Mouse (Mus musculus): ENCODE results near the gene Ube2ql1. TPM values are rescaled to one million over a fixed set of nuclear protein-coding genes. Genes with fewer than 3 reads are reported as not detected.
A peak's percentile ranks its signal among the peaks of the same experiment; 100 is the strongest.

Gene Ube2ql1
- polyA plus RNA-seq, 1 experiment from 2014 or later: 3.6 TPM

GRCm38 (mm10) chr13:69696333-69696991, 43.2 kb downstream of the Ube2ql1 start:
- H3K27ac ChIP-seq (ENCODE audit: low read depth, low read length): no peak overlapping the region
- no peaks in the 10 kb centered on the region for H3K4me1 ChIP-seq (replicated peaks; ENCODE audit: control insufficient read depth, insufficient read depth, low read length)
- no peak overlapping the region for H3K9ac ChIP-seq (ENCODE audit: low read length)
- 45% methylated on average over 13 of the region's 13 CpGs for WGBS
- no peaks in the 10 kb centered on the region for H3K9me3 ChIP-seq (ENCODE audit: control insufficient read depth, low read length)
- peak; percentile 76; the same call in 1 of the 2 replicates for ATAC-seq (replicated peaks; ENCODE audit: low FRiP score)
- H3K36me3 ChIP-seq (ENCODE audit: control insufficient read depth, insufficient read depth, low read length): no peaks in the 10 kb centered on the region
- H3K27me3 ChIP-seq (ENCODE audit: control insufficient read depth, insufficient read depth, low read length): no peaks in the 10 kb centered on the region
- peak; percentile 90 for DNase-seq (ENCODE audit: low spot score)
- no peak overlapping the region for H3K4me2 ChIP-seq (ENCODE audit: low read depth, low read length, severe bottlenecking)
- H3K4me3 ChIP-seq (ENCODE audit: low read depth, low read length): no peak overlapping the region

GRCm38 (mm10) chr13:69691074-69691473, 48.6 kb downstream of the Ube2ql1 start:
- Histone ChIP-seq H3K27ac (ENCODE audit: low read depth, low read length) (no peak overlapping the region), H3K4me2 (ENCODE audit: low read depth, low read length, severe bottlenecking) (no peak overlapping the region), H3K4me3 (ENCODE audit: low read depth, low read length) (no peak overlapping the region), H3K27me3 (ENCODE audit: control insufficient read depth, insufficient read depth, low read length) (no peaks in the 10 kb centered on the region), H3K36me3 (ENCODE audit: control insufficient read depth, insufficient read depth, low read length) (no peaks in the 10 kb centered on the region), H3K9me3 (ENCODE audit: control insufficient read depth, low read length) (no peaks in the 10 kb centered on the region), H3K4me1 (replicated peaks; ENCODE audit: control insufficient read depth, insufficient read depth, low read length) (no peaks in the 10 kb centered on the region; the same call in none of the 2 replicates), H3K9ac (ENCODE audit: low read length) (no peak overlapping the region)
- ATAC-seq (replicated peaks; ENCODE audit: low FRiP score): no peak; the same call in 1 of the 2 replicates
- peak; percentile 85 for DNase-seq (ENCODE audit: low spot score)
- 27% methylated on average over 7 of the region's 7 CpGs for WGBS

DNA sequence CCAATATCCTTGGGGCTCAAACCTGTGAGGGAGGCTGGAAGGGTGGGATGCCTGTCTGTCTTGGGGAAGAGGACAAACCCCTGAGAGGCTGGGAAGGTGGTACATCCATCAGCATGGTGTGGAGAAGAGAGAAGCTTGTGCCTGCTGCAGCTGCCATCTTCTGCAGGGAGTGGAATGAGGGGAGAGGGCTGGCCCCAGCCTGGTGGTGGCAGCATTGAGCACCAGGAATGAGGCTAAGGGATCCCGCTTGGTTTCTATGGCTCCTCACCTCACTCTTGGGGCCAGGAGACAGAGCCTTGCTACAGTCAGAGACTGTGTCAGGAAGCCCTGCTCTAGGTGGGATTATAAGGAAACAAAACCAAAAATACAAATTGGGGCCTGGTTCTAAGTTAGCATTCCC, 52.7 kb downstream of the Ube2ql1 start:
- Histone ChIP-seq H3K4me1 (replicated peaks; ENCODE audit: control insufficient read depth, insufficient read depth, low read length) (peaks cover 8% of the 10 kb centered on the region), H3K9ac (ENCODE audit: low read length) (no peak overlapping the region), H3K36me3 (ENCODE audit: control insufficient read depth, insufficient read depth, low read length) (no peaks in the 10 kb centered on the region), H3K27me3 (ENCODE audit: control insufficient read depth, insufficient read depth, low read length) (no peaks in the 10 kb centered on the region), H3K9me3 (ENCODE audit: control insufficient read depth, low read length) (no peaks in the 10 kb centered on the region), H3K4me3 (ENCODE audit: low read depth, low read length) (no peak overlapping the region), H3K4me2 (ENCODE audit: low read depth, low read length, severe bottlenecking) (no peak overlapping the region), H3K27ac (ENCODE audit: low read depth, low read length) (no peak overlapping the region)
- no peak for ATAC-seq (replicated peaks; ENCODE audit: low FRiP score)
- no peak for DNase-seq (ENCODE audit: low spot score)
- 63% methylated on average over 1 of the region's 1 CpGs for WGBS

GRCm38 (mm10) chr13:69685406-69685818, 54.3 kb downstream of the Ube2ql1 start:
- ATAC-seq (replicated peaks; ENCODE audit: low FRiP score) (peak; percentile 75), DNase-seq (ENCODE audit: low spot score) (peak; percentile 60)
- Histone ChIP-seq H3K9me3 (ENCODE audit: control insufficient read depth, low read length) (no peaks in the 10 kb centered on the region), H3K4me1 (replicated peaks; ENCODE audit: control insufficient read depth, insufficient read depth, low read length) (peaks cover 8% of the 10 kb centered on the region), H3K36me3 (ENCODE audit: control insufficient read depth, insufficient read depth, low read length) (no peaks in the 10 kb centered on the region), H3K4me2 (ENCODE audit: low read depth, low read length, severe bottlenecking) (peak overlapping the region; percentile 31; the same call in 1 of the 2 replicates), H3K27ac (ENCODE audit: low read depth, low read length) (0 out of 2 replicates have a peak overlapping the region, but pooled peaks have one; percentile 31), H3K4me3 (ENCODE audit: low read depth, low read length) (no peak overlapping the region), H3K9ac (ENCODE audit: low read length) (peak overlapping the region; percentile 7), H3K27me3 (ENCODE audit: control insufficient read depth, insufficient read depth, low read length) (no peaks in the 10 kb centered on the region)
- WGBS: 11% methylated on average over 5 of the region's 5 CpGs

- Histone ChIP-seq H3K27ac (ENCODE audit: low read depth, low read length) (no peak overlapping the region), H3K27me3 (ENCODE audit: control insufficient read depth, insufficient read depth, low read length) (no peaks in the 10 kb centered on the region), H3K9me3 (ENCODE audit: control insufficient read depth, low read length) (no peaks in the 10 kb centered on the region; the same call in 1 of the 2 replicates), H3K4me3 (ENCODE audit: low read depth, low read length) (no peak overlapping the region), H3K36me3 (ENCODE audit: control insufficient read depth, insufficient read depth, low read length) (no peaks in the 10 kb centered on the region), H3K4me2 (ENCODE audit: low read depth, low read length, severe bottlenecking) (no peak overlapping the region), H3K4me1 (replicated peaks; ENCODE audit: control insufficient read depth, insufficient read depth, low read length) (no peaks in the 10 kb centered on the region), H3K9ac (ENCODE audit: low read length) (no peak overlapping the region)
- peak; percentile 26 for DNase-seq (ENCODE audit: low spot score)
- ATAC-seq (replicated peaks; ENCODE audit: low FRiP score): no peak
- WGBS: 67% methylated on average over 10 of the region's 10 CpGs
These were observed 65.6 kb downstream of the Ube2ql1 start for GRCm38 (mm10) chr13:69673921-69674618.

DNA sequence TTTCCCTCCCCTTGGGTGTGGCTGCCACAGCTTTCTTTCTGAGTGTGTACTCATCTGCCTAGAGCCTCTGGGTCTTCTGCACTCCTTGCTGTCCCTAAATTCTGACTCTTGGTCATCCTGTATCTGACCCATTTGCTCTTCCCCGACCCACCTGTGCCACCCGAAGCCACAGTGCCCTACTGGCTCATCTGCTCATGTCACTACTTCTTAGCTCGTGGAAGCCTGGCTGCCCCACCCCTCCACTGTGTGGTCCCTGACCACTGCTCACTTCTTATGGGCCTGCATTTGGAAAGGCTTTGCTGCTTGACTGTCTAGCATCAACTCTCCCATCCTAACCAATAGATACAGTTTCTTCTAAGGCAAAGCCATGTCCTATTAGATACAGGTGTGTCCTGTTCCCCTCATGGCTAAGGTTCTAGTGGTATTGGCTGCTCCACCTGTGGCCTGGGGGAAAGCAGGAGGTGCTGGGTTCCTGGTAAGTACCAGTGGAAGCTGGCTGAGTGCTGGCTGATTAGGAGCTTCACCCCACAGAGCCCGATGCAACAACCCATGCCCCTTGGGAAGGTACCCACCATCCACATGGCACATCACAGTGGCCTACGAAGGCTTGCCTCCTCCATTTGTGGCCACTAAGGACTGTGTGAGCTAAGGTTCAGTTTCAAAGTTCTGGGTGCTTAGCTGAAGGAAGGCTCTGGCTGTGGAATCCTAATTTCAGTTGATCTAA, 66.3 kb downstream of the Ube2ql1 start:
- DNase-seq (ENCODE audit: low spot score) (peak; percentile 41), ATAC-seq (replicated peaks; ENCODE audit: low FRiP score) (no peak)
- no peaks in the 10 kb centered on the region; the same call in 1 of the 2 replicates for H3K9me3 ChIP-seq (ENCODE audit: control insufficient read depth, low read length)
- no peaks in the 10 kb centered on the region for H3K4me1 ChIP-seq (replicated peaks; ENCODE audit: control insufficient read depth, insufficient read depth, low read length)
- 90% methylated on average over 5 of the region's 5 CpGs for WGBS
- no peak overlapping the region for H3K9ac ChIP-seq (ENCODE audit: low read length)
- H3K4me3 ChIP-seq (ENCODE audit: low read depth, low read length): no peak overlapping the region
- no peak overlapping the region for H3K27ac ChIP-seq (ENCODE audit: low read depth, low read length)
- H3K36me3 ChIP-seq (ENCODE audit: control insufficient read depth, insufficient read depth, low read length): no peaks in the 10 kb centered on the region
- no peaks in the 10 kb centered on the region for H3K27me3 ChIP-seq (ENCODE audit: control insufficient read depth, insufficient read depth, low read length)
- no peak overlapping the region for H3K4me2 ChIP-seq (ENCODE audit: low read depth, low read length, severe bottlenecking)

DNA sequence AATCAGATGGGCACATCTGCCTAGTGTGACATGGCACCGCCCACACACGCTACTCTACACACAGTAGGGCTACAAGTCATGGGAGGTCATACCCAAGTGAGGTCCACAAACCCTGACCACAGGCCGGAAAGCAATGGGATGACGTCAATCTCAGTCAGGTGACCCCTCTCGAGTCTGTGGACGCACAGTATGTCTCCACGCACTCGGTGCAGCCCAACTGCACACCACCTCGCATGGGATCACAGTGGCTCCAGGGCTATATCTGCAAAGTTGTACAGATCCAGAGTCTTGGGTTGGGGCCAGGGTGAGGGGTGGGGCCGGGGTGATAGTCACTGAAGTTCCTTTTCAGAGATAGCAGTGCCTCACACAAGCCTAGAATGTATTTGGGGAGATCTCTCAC, 67.1 kb downstream of the Ube2ql1 start:
- Histone ChIP-seq H3K4me1 (replicated peaks; ENCODE audit: control insufficient read depth, insufficient read depth, low read length) (no peaks in the 10 kb centered on the region), H3K4me2 (ENCODE audit: low read depth, low read length, severe bottlenecking) (no peak overlapping the region), H3K9ac (ENCODE audit: low read length) (no peak overlapping the region), H3K9me3 (ENCODE audit: control insufficient read depth, low read length) (no peaks in the 10 kb centered on the region; the same call in 1 of the 2 replicates), H3K36me3 (ENCODE audit: control insufficient read depth, insufficient read depth, low read length) (no peaks in the 10 kb centered on the region), H3K27ac (ENCODE audit: low read depth, low read length) (no peak overlapping the region), H3K27me3 (ENCODE audit: control insufficient read depth, insufficient read depth, low read length) (no peaks in the 10 kb centered on the region), H3K4me3 (ENCODE audit: low read depth, low read length) (no peak overlapping the region)
- ATAC-seq (replicated peaks; ENCODE audit: low FRiP score) (no peak), DNase-seq (ENCODE audit: low spot score) (peak; percentile 42)
- WGBS: 91% methylated on average over 10 of the region's 10 CpGs

DNA sequence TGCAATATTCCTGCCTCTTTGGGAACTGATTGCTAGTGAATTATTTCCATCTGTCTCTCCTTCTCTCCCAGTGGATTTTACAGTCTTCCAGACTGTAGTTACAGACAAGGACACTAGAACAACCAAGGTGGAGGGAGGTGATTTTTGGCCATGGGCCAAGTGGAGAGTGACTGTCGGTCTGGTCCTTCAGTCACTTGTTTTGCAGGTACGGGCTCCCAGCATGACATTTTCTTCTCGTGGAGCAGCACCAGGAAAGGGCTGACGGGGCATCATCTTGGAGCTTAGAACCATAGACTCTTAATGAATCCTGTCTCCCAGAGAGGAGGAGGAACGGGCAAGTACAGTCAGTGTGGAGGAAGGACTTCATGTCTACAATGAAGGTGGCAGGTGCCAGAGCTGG, 67.6 kb downstream of the Ube2ql1 start:
- no peak for ATAC-seq (replicated peaks; ENCODE audit: low FRiP score)

More for the DNA sequence above, 67.6 kb downstream of the Ube2ql1 start:
- no peaks in the 10 kb centered on the region for H3K27me3 ChIP-seq (ENCODE audit: control insufficient read depth, insufficient read depth, low read length)
- no peak overlapping the region for H3K27ac ChIP-seq (ENCODE audit: low read depth, low read length)
- H3K4me3 ChIP-seq (ENCODE audit: low read depth, low read length): no peak overlapping the region
- WGBS: 81% methylated on average over 5 of the region's 5 CpGs
- peak; percentile 24 for DNase-seq (ENCODE audit: low spot score)
- no peaks in the 10 kb centered on the region for H3K36me3 ChIP-seq (ENCODE audit: control insufficient read depth, insufficient read depth, low read length)
- no peak overlapping the region for H3K9ac ChIP-seq (ENCODE audit: low read length)
- H3K9me3 ChIP-seq (ENCODE audit: control insufficient read depth, low read length): no peaks in the 10 kb centered on the region; the same call in 1 of the 2 replicates
- no peak overlapping the region for H3K4me2 ChIP-seq (ENCODE audit: low read depth, low read length, severe bottlenecking)
- H3K4me1 ChIP-seq (replicated peaks; ENCODE audit: control insufficient read depth, insufficient read depth, low read length): no peaks in the 10 kb centered on the region
